Mouse (Mus musculus) B cell, adult 62 days (primary cell): ENCODE measurements around the gene Zfp952. TPM values are rescaled to one million over a fixed set of nuclear protein-coding genes. Genes with fewer than 3 reads are reported as not detected.

Experiments
- total RNA-seq: library from RNA; stranded (reverse); gene quantifications from 4 replicates; pipeline ENCODE4 v1.2.4, GENCODE M21; 2023

Gene Zfp952
- total RNA-seq = 12.1 to 15.5 TPM (median 13.8 TPM) in 4 replicates

DNA sequence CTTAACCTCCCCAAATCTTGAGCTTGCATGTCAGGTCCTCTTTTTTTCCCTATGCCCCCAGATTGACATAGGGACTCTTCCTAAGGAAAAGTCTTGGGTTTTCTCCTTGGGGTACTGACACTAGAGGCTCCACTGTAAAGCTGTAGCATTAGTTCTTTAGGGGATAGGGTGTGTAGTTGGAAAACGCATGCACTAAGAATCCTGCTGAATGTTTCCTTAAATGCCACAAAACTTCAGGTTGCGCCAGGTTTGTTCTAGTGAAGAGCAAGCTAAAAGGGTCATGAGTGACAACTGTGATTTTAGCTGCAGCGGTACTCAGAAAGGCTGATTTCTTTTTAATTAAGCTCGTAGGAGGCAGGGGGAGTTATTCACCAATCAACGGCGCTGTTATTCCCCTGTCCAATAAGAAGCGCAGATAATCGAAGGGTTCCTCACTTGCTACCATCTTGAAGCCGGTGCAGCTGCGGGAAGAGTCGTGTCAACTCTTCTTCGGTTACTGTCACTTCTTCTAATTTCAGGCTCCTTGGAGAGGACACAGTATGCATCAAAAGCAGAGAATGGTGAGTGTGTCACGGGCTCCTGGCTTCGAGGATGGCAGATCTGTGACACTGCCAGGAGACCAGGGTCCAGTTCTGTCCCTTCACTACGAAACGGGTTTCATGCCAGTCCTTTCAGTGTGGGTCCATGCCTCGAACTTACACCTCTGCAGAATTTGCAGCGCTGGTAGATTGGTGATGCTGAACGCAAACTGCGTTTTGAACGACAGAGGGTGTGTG is at the start of gene Zfp952:
Gene Zfp952 (plus strand): TSS at position 431 of the 776 bp plus-strand sequence.

DNA sequence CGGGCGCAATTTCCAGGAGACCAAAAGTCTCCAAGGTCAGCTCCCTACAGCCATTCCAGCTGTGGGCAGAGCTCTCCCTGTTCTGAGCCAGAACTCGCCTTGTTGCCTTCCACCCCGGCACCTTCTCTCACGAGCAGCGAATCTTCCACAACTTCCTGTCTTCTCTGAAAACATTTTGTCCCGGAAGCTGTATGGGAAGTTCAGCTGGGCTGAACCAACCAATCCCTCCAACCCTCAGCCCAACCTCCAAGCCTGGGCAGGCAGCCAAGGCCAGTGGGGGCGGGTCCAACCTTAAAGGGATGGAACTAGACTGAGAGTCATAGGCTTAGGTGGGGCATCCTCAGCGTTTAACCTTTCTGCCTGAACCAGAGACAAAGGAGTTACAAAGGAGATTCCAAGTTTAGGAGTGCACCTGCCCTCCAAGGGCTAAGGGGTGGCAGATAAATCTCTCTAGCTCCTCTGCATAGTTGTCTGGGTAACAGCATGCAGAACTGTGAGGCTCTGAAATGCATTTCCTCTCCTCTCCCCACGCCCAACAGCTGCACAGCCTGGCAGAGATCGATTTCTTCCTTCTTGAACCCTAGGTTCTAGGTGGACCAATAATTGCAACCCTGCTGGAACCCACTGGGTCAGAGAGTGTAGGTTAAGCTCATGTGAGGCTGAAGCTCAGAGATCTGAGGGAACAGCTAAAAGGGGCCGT is 45.6 kb upstream of the Zfp952 start, which contains the start of gene Cyp4f13:
Gene Cyp4f13 (minus strand): TSS at position 188 of the 700 bp plus-strand sequence.

DNA sequence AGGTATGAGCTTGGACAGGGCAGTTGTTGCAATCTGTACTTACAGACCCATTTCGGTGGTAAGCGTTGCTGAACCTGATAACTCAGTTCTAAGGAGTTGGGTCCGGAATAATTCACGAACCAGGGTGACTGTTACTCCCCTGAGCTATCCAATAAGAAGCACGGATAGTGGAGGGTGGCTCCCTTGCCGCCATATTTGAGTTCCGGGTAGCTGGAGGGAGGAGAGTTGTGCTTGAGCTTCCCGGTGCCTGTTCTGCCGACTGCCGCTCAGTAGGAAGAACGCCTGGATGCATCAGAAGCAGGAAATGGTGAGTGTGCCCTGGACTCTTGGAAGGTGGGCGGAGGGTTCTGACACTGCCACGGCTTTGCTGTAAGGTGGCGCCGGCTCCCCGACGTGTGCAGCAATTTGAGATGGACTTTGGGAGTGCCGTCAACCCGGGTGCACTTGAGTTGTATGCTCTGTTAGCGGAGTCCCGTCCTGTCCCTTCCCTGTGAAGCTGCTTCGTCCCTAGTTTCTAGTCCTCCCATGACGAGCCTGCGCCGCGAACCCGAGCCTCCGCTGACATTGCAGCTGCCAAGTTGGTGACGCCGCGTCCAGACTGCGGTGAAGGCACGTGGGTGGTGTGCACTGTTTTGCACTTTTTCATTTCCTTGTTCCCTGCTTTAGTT is 27.2 kb upstream of the Zfp952 start, which contains the start of gene Zfp472:
Gene Zfp472 (plus strand): TSS at position 192 of the 668 bp plus-strand sequence.

DNA sequence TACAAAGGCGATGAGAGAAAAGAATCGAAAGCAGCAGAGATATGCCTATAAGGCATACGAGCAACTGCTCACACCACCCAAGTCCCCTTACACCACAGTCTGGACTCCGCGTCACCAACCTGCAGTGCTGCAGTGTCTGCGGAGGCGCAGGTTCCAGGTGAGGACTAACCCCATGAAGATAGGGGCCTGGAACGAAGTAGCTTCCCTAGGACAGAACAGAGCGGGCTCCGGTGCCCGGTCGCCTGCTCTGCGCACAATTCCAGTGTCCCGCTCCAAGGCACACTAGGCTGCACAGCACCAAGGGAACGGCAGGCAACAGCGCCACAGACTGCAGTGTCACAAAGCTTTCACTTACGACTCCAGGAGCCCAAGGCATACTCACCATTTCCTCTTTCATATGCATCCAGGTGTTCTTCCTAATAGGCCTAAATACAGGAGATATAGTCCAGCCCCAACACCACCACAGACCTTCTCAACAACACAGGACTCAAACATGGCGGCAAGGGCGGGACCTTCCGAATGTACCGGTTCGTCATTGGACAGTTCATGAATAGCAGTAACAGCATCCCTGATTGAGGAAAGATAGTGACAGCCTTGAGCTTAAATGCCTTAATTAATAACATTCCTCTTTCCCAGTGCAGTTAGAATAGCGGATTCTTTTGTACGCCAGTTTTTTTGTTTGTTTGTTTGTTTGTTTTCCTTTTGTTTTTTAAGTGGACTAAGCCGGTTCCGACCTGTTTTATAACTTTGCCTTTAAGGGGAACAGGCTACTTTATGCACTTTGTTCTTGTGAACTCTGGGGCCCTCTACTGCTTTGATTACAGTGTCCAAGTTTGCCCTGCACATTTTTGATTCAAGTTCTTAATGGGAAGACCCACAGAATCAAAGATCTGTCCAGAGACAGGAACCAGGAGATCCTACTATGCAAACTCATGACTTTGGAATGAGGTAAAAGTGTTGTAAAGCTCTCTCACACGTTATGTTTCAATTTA is 40.3 kb downstream of the Zfp952 start, which contains the start of gene Zfp763:
Gene Zfp763 (minus strand): TSS at position 503 of the 992 bp plus-strand sequence.

Other genes with a start within 250 kb of the Zfp952 start
- 82.6 to 90.7 TPM (median 88.4 TPM) in 4 replicates for gene Zfp871, start 204.8 kb upstream of the Zfp952 start, total RNA-seq
- 0.25 to 0.37 TPM (median 0.27 TPM) in 3 of 4 replicates, not detected in the other for gene Zfp811, start 183.2 kb upstream of the Zfp952 start, total RNA-seq
- 3.9 to 9.0 TPM (median 7.0 TPM) in 4 replicates for gene Zfp799, start 162.9 kb upstream of the Zfp952 start, total RNA-seq
- gene Zfp870, start 101.5 kb upstream of the Zfp952 start, total RNA-seq = 6.6 to 11.0 TPM (median 8.4 TPM) in 4 replicates
- gene Cyp4f14, start 75.8 kb upstream of the Zfp952 start, total RNA-seq = not detected in 4 replicates
- 78.0 to 89.7 TPM (median 82.1 TPM) in 4 replicates for gene Cyp4f13, start 45.7 kb upstream of the Zfp952 start, total RNA-seq
- 13.9 to 24.3 TPM (median 18.9 TPM) in 4 replicates for gene Zfp472, start 27.3 kb upstream of the Zfp952 start, total RNA-seq
- 2.9 to 6.0 TPM (median 3.7 TPM) in 4 replicates for gene Zfp763, start 40.3 kb downstream of the Zfp952 start, total RNA-seq
- not detected in 4 replicates for gene 4921501E09Rik, start 74.9 kb downstream of the Zfp952 start, total RNA-seq
- 3.0 to 5.0 TPM (median 3.2 TPM) in 4 replicates for gene Zfp563, start 96.2 kb downstream of the Zfp952 start, total RNA-seq
- not detected in 4 replicates for gene Morc2b, start 146.6 kb downstream of the Zfp952 start, total RNA-seq
- gene Olfr55, start 175.3 kb downstream of the Zfp952 start, total RNA-seq = not detected in 4 replicates
- not detected in 4 replicates for gene Olfr239, start 198.2 kb downstream of the Zfp952 start, total RNA-seq
- not detected in 4 replicates for gene Olfr1564, start 228.6 kb downstream of the Zfp952 start, total RNA-seq